Mouse (Mus musculus) testis, postnatal 14 days (tissue): ENCODE results near the gene Samd3.

ENCODE experiments used
- DNase-seq: peaks from one replicate; pipeline ENCODE4 v3.0.0; 2021; ENCODE audit warnings: low spot score

The Samd3 gene

DNA sequence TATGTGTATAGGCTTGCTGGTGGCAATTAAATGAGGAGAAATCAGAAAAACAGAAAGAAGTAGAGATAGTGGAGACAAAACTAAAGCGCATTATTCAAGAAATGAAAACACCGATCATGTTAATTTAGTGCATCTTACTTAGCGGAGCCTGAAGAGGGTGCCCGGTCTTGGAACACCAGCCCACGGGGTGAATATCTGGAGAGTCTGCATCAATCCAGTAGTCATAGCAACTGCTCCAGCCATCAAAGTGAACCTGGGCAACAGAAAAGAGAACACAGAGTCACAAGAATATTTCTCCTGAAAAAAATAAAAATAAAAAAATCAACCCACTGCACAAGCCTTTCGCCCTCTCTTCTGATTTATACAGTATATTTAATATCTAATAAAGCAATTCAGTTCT is 74.0 kb downstream of the Samd3 start:
- DNase-seq, result no peak

DNA sequence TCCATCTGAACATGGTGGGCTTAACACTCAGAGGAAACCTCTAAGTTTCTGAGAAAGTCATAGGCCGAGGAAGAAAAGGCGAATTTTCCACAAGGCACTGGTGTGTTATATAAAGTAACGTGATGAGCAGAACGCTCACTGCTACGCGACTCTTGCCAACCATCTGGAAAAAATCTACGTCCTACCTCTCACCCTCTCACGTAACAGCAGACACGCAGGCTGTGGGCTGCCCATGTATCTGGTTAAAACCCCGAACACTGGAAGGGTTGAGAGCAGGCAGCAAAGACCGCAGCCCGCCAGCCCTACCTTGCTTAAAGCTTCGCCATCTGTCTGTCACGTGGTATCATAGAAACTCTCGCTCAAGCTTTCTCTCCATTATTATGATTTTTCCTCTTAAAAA is 84.8 kb downstream of the Samd3 start:
- no peak for DNase-seq

DNA sequence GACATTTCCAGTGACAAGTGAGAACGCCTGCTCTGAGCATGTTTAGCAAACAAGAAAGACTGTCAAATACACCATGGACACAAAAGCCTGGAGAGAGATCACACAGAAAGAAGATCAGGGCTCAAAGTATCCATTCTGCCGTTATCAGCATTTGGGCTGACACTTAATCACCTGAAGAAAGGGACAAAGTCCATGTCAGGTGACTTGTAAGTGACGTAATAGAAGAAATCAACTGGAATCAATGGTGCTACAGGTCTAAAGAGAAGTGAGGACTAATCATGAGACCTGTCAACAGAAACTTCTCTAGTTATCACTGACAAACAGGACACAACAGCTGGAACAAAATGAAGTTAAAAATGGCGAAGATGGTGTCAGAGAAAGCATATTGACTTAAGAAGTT is 91.2 kb downstream of the Samd3 start:
- DNase-seq, result no peak
